Mouse (Mus musculus) frontal cortex, postnatal 36 days (tissue): Measurements from ENCODE around the gene Sapcd2.

Experiments
- DNase-seq, 2 experiments: peaks; one replicate each; pipeline ENCODE4 v3.0.0; 2022; ENCODE audit warnings: low spot score in 2 of 2

Sapcd2 gene

GRCm38 (mm10) chr2:25371764-25372643, at the start of gene Sapcd2:
Sapcd2 (plus strand) TSS chr2:25372321.
- DNase-seq, result peak; percentile 88 to 92

DNA sequence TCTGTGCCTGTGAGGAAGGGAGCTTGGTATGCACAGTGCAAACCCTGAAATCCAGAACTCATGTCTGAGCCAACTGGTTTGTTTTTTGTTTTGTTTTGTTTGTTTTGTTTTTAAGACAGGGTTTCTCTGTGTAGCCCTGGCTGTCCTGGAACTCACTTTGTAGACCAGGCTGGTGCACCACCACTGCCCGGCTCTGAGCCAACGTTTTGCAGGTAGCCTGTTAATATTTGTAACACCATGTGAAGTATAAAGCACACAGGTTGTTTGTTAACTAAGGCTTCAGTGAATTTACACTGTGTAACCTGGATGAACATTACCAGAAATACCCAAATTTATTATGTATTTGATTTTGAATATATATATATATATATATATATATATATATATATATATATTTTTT, 46.1 kb upstream of the Sapcd2 start:
- DNase-seq, result no peak

GRCm38 (mm10) chr2:25328440-25328839, 43.7 kb upstream of the Sapcd2 start:
- DNase-seq, result no peak

DNA sequence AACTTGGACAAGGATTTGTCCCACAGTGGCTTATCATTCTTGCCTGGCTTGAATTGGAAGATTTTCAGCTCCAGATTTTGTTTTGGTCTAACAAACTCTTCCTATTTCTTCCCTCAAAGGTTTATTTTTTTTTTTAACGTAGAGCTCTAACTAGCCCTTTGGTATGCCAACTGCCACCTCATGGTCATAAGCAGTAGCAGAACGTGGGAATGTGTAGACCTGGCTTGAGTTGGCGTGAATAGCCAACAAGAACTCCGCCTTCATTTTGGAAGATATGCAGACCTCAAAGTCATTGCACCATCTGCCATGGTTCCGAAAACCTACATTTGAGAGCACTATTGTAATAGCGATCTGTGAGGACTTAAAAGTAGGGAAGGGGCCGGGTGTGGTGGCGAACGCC, 40.7 kb upstream of the Sapcd2 start:
- DNase-seq, result no peak

DNA sequence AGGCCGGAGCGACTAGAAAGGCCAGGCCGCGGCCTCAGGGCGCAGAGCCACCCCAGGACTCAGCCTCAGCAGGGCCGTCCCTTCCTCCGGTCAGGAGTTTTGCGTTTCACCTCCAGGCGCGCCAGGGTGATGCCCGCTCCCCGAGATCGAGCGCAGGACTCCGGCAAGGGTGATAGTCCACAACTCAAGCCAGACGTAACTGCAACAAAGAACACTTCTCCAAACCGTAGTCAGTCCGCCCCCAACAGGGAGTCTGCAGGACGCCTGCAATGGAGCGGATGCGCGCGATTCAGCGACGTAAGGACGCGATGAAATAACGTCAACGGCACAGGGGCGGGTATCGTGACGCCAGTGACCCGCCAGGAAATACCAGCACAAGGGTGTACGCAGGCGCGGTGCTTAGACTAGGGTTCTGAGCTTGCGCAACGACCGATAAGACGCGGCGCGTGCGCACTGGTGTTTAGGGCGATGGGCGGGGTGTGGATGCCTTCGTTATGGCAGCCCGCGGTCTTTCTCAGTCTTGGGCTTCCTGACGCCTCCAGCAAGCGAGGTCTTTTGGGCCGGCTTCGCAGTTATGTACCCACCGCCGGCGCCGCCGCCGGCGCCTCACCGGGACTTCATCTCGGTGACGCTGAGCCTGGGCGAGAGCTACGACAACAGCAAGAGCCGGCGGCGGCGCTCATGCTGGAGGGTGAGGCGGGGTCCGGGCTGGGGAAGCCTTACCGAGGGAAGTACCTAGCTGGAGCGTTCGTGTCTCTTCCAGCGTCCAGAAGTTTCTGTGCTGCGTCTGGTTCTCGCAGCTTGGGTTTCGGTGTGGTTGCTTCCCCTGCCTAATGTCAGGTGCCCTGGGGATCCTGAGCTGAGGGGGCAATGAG, 39.6 kb upstream of the Sapcd2 start, which contains the start of gene Man1b1:
TSS of gene Man1b1 (plus strand) at position 53 of the 875 bp plus-strand sequence.
- DNase-seq, result peak; percentile 100

DNA sequence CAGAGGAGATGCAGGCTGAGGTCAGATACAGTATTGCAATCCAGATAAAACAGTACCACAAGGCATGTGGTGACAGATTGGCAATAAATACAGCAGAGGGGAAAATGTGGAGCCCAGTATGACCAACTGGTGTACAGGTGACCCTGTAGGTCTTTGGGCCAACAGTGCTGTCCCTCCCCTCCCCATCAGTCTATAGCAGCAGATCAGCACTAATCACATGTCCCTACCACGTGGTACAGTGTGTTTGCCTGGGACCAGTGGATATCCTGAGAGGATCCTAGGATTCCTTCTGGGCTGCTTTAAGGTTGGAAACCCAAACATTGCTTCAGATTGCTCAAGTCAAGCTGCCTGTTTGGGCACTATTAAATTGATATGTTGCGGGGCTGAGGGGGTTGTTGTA, 38.6 kb upstream of the Sapcd2 start:
- no peak for DNase-seq

DNA sequence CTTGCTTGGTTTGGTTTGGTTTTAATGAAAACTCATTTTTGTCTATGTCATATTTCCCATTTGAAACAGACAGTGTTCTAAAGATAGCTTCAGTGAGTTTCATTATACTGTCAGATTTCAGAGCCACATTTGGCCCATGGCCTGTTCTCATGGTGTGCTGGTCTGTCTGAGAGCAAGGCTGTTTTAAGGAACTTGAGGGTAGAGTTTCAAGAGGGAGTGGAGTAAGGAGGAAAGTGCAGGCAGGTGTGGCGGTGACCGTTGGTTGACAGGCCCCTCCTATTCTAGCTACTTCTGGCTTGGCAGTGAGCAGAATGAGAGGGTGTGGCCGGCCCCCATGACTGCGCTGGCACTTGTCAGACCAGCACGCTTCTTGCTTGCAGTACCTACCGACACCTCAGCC, 33.8 kb upstream of the Sapcd2 start:
- no peak for DNase-seq

GRCm38 (mm10) chr2:25348162-25348561, 24.0 kb upstream of the Sapcd2 start:
- no peak for DNase-seq

DNA sequence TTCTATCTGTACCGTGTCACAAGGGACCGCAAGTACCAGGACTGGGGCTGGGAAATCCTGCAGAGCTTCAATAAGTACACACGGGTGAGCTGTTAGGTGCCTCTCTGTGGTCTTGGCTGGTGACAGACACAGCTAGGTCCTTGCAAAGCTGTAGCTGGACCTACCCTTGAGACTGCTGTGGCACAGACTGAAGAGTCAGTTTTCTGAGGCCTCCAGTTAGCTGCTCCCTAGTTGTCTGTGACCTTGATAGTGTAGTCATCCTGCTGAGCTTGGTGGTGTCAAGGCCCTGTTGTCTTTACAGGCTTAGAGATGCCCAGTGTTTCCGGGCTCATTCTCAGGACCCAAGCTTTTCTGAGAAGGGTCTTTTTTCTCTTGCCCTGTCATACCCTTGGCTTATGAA, 22.6 kb upstream of the Sapcd2 start:
- DNase-seq, result no peak

- no peak for DNase-seq
Observed at GRCm38 (mm10) chr2:25350701-25351100, 21.4 kb upstream of the Sapcd2 start.

DNA sequence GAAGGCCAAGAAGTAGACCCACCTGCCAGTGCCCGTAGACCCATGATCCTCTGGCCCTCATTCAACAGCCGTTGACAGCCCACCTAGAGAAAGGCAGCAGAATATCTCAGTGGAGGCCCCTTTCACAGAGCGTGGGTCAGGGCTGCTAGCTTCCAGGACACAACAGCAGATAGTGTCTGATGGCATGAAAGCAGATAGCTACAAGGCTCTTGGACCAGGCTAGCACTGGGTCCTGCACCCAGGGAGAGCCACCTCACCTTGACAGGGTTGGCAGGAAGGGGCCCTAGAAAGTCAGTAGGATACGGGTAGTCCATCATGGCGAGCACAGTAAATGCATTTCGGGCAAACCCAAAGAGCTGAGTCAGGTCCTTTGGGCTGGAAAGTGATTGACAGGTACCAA, 17.9 kb upstream of the Sapcd2 start:
- DNase-seq, result no peak

DNA sequence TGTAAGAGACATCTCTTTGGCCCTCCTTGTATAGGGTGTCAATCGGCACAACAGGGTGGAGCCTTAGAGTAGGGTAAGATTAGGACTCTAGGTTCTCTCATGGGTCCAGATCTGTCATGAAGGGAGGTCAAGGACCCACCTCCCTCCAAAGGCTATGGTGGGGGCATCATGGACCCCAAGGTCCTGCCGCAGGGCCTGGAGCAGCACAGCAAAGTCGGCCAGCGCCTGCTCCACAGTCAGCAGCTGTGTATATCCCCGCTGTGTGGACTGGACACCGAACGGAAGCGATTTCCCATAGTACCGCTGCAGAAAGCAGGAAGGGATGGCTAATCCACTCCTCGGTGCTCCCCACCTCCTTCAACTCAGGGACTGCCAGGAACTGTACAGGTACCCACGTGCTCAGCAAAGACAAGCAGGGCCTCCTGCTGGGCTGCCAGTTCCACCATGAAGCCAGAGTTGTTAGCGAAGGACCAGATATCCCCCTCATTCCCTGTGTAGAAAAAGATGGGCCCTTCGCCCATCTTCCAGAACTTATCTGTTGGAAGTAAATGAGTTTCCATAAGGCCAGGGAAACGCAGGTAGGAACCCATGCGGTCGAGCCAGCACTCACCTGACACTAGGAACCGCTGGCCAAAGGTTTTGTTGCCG, 16.6 kb upstream of the Sapcd2 start:
- DNase-seq, result no peak

DNA sequence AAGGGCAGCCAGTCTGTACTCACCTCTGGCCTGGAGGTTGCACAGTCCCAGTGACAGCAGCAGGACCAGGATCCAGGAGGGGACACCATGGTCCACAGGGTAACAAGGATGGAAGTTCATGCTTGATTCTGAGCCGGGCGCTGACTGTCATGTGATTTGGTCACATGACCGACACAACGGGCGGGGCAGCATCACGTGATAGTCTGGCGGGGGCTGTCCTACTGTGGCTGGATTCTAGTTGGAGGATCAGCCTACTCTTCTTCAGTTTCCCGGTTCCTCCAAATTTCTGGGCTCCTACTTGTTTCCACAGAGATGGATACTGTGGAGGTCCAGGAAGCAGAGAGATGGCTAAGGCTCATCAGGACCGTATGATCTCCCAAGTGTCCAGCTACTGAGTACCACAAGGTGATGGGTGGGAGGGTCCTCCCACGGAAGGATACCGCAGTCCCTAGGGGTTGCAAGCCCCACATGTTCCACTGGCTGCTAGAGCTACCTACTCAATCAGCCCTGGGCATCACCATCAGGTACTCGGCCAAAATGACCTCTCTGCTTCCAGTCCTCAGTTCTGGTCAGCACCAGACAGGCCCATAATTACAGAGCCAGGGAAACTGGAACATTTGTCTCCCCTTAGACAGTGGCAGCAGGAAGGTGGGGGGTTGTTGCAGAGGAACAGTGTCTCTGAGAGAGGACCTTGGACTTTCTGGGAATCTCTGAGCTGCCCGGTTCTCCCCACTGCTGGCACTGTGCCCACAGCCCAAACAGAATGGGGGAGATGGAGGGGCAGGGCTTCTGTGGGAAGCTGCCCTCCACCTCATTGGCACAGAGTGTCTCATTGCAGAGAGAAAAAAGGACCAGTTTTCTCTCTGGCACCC, 15.7 kb upstream of the Sapcd2 start, which contains the start of gene Dpp7:
TSS of gene Dpp7 (minus strand) at position 152 of the 872 bp plus-strand sequence.
- DNase-seq, result peak; percentile 81 to 88

DNA sequence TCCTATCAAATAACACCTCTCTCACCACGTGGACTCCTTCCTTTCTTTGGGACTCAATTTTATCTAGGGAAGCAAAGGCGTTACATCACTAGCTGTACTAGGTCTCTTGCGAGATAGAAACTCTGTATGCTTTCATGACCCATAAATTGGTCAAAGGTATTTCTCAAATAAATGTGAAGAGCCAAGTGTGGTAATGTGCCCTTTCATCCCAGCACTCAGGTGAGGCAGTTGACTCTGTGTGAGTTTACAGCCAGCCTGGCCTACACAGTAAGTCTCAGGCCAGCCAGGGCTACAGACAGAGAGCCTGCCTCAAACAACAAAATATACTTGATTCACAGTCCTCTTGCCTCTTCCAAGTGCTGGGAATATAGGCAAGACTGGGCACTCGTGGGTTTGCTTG, 12.3 kb upstream of the Sapcd2 start:
- no peak for DNase-seq

DNA sequence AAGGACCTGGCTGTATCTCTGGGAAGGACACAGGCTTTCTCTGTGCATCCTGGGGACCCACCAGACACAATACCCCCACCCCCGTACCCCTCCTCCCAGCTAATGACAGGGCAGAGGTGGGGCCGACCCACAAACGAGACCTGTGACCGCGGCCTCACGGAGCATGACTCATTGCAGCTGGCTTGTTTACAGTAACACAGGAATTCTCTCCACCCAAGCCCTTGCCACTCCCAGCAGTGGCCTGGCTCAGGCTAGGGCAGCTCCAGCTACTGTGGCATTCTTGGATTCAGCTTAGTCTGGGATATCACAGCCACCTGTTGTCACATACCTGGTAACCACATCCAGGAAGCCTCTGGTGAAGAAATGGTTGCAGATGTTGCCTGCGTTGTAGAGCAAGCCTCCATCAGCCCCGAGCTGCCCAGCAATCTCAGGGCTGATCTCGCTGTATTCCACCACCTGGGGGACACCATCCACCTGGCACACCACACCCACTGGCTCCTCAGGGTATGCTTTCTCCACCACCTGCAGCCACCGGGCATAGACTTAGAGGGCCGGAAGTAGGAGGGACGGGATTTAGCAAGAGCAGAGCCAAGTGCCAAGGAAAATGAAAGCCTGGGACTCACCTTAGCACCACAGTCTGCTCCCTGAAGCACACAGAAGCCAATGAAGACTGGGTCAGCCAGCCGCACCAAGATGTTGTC, 8.5 kb upstream of the Sapcd2 start:
- no peak for DNase-seq

GRCm38 (mm10) chr2:25364313-25364712, 7.8 kb upstream of the Sapcd2 start:
- no peak for DNase-seq

- no peak for DNase-seq
Observed at GRCm38 (mm10) chr2:25364761-25365090, 7.4 kb upstream of the Sapcd2 start.

- peak; percentile 47 to 49 for DNase-seq
Observed at GRCm38 (mm10) chr2:25365091-25365761, 6.9 kb upstream of the Sapcd2 start, which contains the start of gene Uap1l1. Uap1l1 (minus strand) TSS chr2:25365682.

- DNase-seq, result no peak
Observed at GRCm38 (mm10) chr2:25369996-25370395, 2.1 kb upstream of the Sapcd2 start.
